Mouse (Mus musculus) heart, postnatal 10 days (tissue): ENCODE measurements around the gene Cry1. TPM values are rescaled to one million over a fixed set of nuclear protein-coding genes. Genes with fewer than 3 reads are reported as not detected.

ENCODE experiments used
- DNase-seq, 2 experiments: peaks; one replicate each; pipeline ENCODE4 v3.0.0; 2021
- intact Hi-C: fragments of 180-260 bp; cut with DNase I; formaldehyde crosslinking; loops from one replicate; pipeline ENCODE4 v1.15.1; 2025
- total RNA-seq, 2 experiments: library from RNA; stranded (reverse); gene quantifications; 2 replicates each; pipeline ENCODE4 v1.2.3; 2021

Gene Cry1
- total RNA-seq, 2 experiments from 2014 or later = 18.4 to 20.9 TPM

- intact Hi-C loops = no loop called here
- no peak for DNase-seq
These were observed 19.6 kb downstream of the Cry1 start for GRCm38 (mm10) chr10:85165306-85165705.

GRCm38 (mm10) chr10:85164791-85165190 lies 20.1 kb downstream of the Cry1 start:
- DNase-seq = no peak
- intact Hi-C loops = no loop called here

- peak; percentile 24 to 41 for DNase-seq
- intact Hi-C loops = no loop called here
These were observed 23.0 kb downstream of the Cry1 start for GRCm38 (mm10) chr10:85161745-85162351.

GRCm38 (mm10) chr10:85159989-85160619 lies 24.8 kb downstream of the Cry1 start:
- intact Hi-C loops = loop anchor here (10.0 kb wide), 1 partner anchor 465 kb away; no protein-coding TSS in a partner anchor
- no peak for DNase-seq

- intact Hi-C loops = loop anchor here (10.0 kb wide), 1 partner anchor 467 kb away; no protein-coding TSS in a partner anchor
- no peak for DNase-seq
These were observed 27.4 kb downstream of the Cry1 start for GRCm38 (mm10) chr10:85157451-85157850.

- intact Hi-C loops = loop anchor here (10.0 kb wide), 1 partner anchor 471 kb away; no protein-coding TSS in a partner anchor
- DNase-seq = peak; percentile 67 to 81
These were observed 30.7 kb downstream of the Cry1 start for GRCm38 (mm10) chr10:85154195-85154594.

GRCm38 (mm10) chr10:85149226-85149625 lies 35.6 kb downstream of the Cry1 start:
- intact Hi-C loops = no loop called here
- DNase-seq = no peak

GRCm38 (mm10) chr10:85146282-85146681 lies 38.6 kb downstream of the Cry1 start:
- intact Hi-C loops = no loop called here
- DNase-seq = no peak

GRCm38 (mm10) chr10:85141465-85141864 lies 43.4 kb downstream of the Cry1 start:
- intact Hi-C loops = no loop called here
- DNase-seq = no peak

GRCm38 (mm10) chr10:85136573-85136972 lies 48.3 kb downstream of the Cry1 start:
- no peak for DNase-seq
- intact Hi-C loops = no loop called here

- DNase-seq = peak; percentile 18 to 32
- intact Hi-C loops = no loop called here
These were observed 56.4 kb downstream of the Cry1 start for GRCm38 (mm10) chr10:85128453-85128852.

GRCm38 (mm10) chr10:85127395-85128287 lies 57.2 kb downstream of the Cry1 start, which contains the start of gene Mterf2:
Gene Mterf2, minus strand, starts transcription at chr10:85128027.
- intact Hi-C loops = no loop called here

GRCm38 (mm10) chr10:85125184-85125583 lies 59.7 kb downstream of the Cry1 start:
- intact Hi-C loops = no loop called here
- DNase-seq = no peak

More at GRCm38 (mm10) chr10:85127395-85128287, 57.2 kb downstream of the Cry1 start, which contains the start of gene Mterf2:
- peak; percentile 94 to 95 for DNase-seq

- peak in 1 of 2 experiments; percentile 18 for DNase-seq
- intact Hi-C loops = no loop called here
These were observed 70.5 kb downstream of the Cry1 start for GRCm38 (mm10) chr10:85114409-85114808.

- intact Hi-C loops = loop anchor here (2.0 kb wide), 1 partner anchor 82 kb away; the partner anchor contains the start of gene Cry1
These were observed 81.6 kb downstream of the Cry1 start for GRCm38 (mm10) chr10:85103085-85103885.

GRCm38 (mm10) chr10:85102247-85103084 lies 82.4 kb downstream of the Cry1 start, which contains the start of the genes Fhl4 and Tmem263:
Gene Fhl4, minus strand, starts transcription at chr10:85102495.
Gene Tmem263, plus strand, starts transcription at chr10:85102627.
- intact Hi-C loops = loop anchor here (2.0 kb wide), 1 partner anchor 82 kb away; the partner anchor contains the start of gene Cry1
- peak; percentile 91 to 92 for DNase-seq

More at GRCm38 (mm10) chr10:85103085-85103885, 81.6 kb downstream of the Cry1 start:
- peak; percentile 41 to 45 for DNase-seq

- intact Hi-C loops = loop anchor here (2.0 kb wide), 1 partner anchor 83 kb away; the partner anchor contains the start of gene Cry1
- DNase-seq = no peak
These were observed 83.0 kb downstream of the Cry1 start for GRCm38 (mm10) chr10:85101841-85102240.
